Mouse (Mus musculus): ENCODE results near the gene Myf6. TPM values are rescaled to one million over a fixed set of nuclear protein-coding genes. Genes with fewer than 3 reads are reported as not detected.

Myf6 gene
- polyA plus RNA-seq, 1 experiment from 2014 or later: 2.1 TPM

Small RNA genes within 50 kb of the gene (microRNA-seq; reads per million reads assigned to microRNA genes)
- not detected for gene Gm44403

Other genes with a start within 250 kb of the Myf6 start
- gene Lin7a, start 223.1 kb downstream of the Myf6 start, polyA plus RNA-seq (2015; fragmentation: Nextera tagmentation; extraction: Ambion mirVana): 4.9 and 6.7 TPM in 2 replicates
- gene Myf5, start 8.6 kb downstream of the Myf6 start, polyA plus RNA-seq (2015; fragmentation: Nextera tagmentation; extraction: Ambion mirVana): 21.1 and 23.8 TPM in 2 replicates
- gene Ptprq, start 225.3 kb upstream of the Myf6 start, polyA plus RNA-seq (2015; fragmentation: Nextera tagmentation; extraction: Ambion mirVana): 0.28 and 0.34 TPM in 2 replicates